Mouse (Mus musculus) G1E (cell line): ENCODE measurements around the gene Lnx2.

Experiments used
- CTCF ChIP-seq: IDR thresholded peaks from 2 replicates; pipeline ENCODE4 v1.5.1; 2012; ENCODE audit warnings: low read depth, low read length, inconsistent platforms, mixed read lengths
- GATA1 ChIP-seq: IDR thresholded peaks from 2 replicates; pipeline ENCODE4 v1.6.1; 2012; ENCODE audit warnings: borderline replicate concordance, low read length, inconsistent platforms, mixed read lengths
- POLR2AphosphoS5 ChIP-seq: IDR thresholded peaks from 2 replicates; pipeline ENCODE4 v1.6.1; 2012; ENCODE audit warnings: low read depth, low read length, inconsistent platforms; ENCODE audit not compliant: insufficient replicate concordance

DNA sequence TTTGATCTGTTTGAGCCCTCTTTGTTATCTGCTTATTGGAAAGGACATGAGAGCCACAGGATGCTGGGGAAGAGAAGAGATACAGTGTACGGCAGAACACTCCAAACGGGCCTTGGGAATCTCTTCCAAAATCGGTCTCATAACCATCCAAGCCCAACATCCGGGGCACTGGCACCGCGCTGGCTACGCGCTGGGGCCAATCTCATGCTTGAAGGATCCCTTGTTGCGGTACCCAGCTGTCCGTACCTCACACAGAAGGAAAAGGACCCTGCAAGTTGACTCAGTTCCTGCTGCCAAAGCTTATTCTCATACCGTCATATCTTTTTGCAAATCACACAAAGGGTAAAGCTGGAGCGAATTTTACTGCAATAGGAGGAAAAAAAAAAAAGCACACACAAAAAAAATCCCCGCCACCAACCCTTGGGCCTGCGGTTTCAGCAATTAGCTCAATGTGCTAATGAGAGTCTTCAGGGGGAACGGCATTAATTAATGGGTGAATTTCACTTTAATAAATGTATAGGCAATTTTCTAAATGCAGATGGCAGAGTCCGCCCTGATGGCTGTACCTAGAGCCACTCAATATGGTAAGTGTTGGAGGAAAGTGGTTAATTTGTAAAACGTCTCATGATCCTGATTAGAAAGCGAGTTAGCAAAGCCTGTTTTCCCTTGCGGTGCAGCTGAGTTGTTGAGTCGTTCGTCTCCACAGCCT is 90.5 kb downstream of the Lnx2 start:
- TF ChIP-seq GATA1 (no peak), CTCF (no peak), POLR2AphosphoS5 (no peak)
